11 mouse cellular contexts compared by ENCODE assay signal in the genomic region with DNA sequence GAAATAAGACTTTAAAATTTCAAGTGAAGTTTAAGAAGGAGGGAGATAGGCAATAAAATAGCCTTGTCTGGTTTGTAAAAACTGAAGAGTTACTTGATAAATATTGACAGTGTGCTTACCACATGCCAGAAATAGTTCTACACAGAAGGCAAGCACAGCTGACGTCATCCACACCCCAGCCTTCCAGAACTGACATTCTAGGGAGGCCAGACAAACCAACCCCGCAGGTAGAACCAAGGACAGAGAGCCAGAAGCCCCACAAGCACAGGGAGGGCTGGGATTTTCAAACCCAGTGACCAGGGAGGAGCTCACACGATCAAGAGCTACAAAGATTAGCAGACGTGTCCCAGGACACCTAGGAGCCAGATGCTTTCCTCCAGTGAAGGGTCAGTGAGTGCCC.
DNase-seq lines count a peak whose midpoint lies in the region; ATAC-seq lines count a peak whose summit lies in the region.
"Had no signal": no experiment of that assay in that cellular context is flagged by ENCODE, and none has a peak within 500 bp of the region (broad histone marks: within the 10 kb centered on the region; RNA-seq: fewer than 3 reads in every experiment).

No protein-coding gene starts in this region.

- H3K27me3 ChIP-seq in heart, embryonic 12.5 days (replicated peaks), result no peaks in the 10 kb centered on the region
- H3K27me3 ChIP-seq: embryonic facial prominence, embryonic 13.5 days had no signal

- peak overlapping the region; percentile 42 for H3K9ac ChIP-seq in heart, embryonic 12.5 days
- H3K9ac ChIP-seq: embryonic facial prominence, embryonic 13.5 days had no signal

- DNase-seq in kidney, adult 11 months, result peak; percentile 30
- DNase-seq in kidney, postnatal 14 days, result no peak
- peak; percentile 49 to 71 for DNase-seq in kidney, postnatal 25 days
- peak; percentile 64 to 79 for DNase-seq in lung, postnatal 4 days
- no peak for DNase-seq in thymus, postnatal 0 days (ENCODE audit: low spot score)
- DNase-seq in right cerebral cortex, postnatal 10 days (ENCODE audit: low spot score in 2 of 2), result no peak
- no peak for DNase-seq in urinary bladder, postnatal 25 days (ENCODE audit: low spot score)

- WGBS in heart, embryonic 12.5 days, result 22% methylated on average over 4 of the region's 4 CpGs

- H3K9me3 ChIP-seq in heart, embryonic 12.5 days (replicated peaks), result no peaks in the 10 kb centered on the region
- H3K9me3 ChIP-seq: embryonic facial prominence, embryonic 13.5 days had no signal

- H3K36me3 ChIP-seq in heart, embryonic 12.5 days, result no peaks in the 10 kb centered on the region
- H3K36me3 ChIP-seq: embryonic facial prominence, embryonic 13.5 days had no signal

- H3K4me2 ChIP-seq in heart, embryonic 12.5 days, result peak overlapping the region; percentile 30; the same call in 1 of the 2 replicates
- H3K4me2 ChIP-seq: embryonic facial prominence, embryonic 13.5 days had no signal

- H3K27ac ChIP-seq in heart, embryonic 12.5 days (ENCODE audit: poor library complexity, severe bottlenecking), result peak overlapping the region; percentile 79
- H3K27ac ChIP-seq: embryonic facial prominence, embryonic 13.5 days; macrophage had no signal

- peaks cover 64% of the 10 kb centered on the region for H3K4me1 ChIP-seq in heart, embryonic 12.5 days (replicated peaks)

- H3K4me3 ChIP-seq in heart, embryonic 12.5 days, result no peak overlapping the region
- H3K4me3 ChIP-seq: embryonic facial prominence, embryonic 13.5 days had no signal

- ATAC-seq in heart, embryonic 12.5 days (ENCODE audit: insufficient number of reproducible peaks, low FRiP score), result 0 out of 2 replicates have a peak, but pooled peaks have one; percentile 50
- ATAC-seq: activated CD4-positive, CD25-positive, alpha-beta regulatory T cell, adult 4 months had no signal

Comparison
In these comparisons a context has a peak if more than half of its experiments do, and no peak if none do; other contexts are left out.
1. DNase-seq: peak in kidney, adult 11 months (single experiment), kidney, postnatal 25 days (2 of 2) and lung, postnatal 4 days (2 of 2); none in kidney, postnatal 14 days (single experiment), thymus, postnatal 0 days (single experiment), right cerebral cortex, postnatal 10 days (0 of 2) and urinary bladder, postnatal 25 days (single experiment).